Mouse (Mus musculus) spleen, adult 18-20 months (tissue): ENCODE measurements at regions not wholly inside any gene's neighbourhood (a gene's known extent, or its start where the extent isn't known, plus 50 kb on each side); places are given as distances from the start of the nearest gene placed in this dataset.

Experiments used
- DNase-seq, 2 experiments: peaks; one replicate each; pipeline ENCODE4 v3.0.0; 2022; ENCODE audit warnings: mixed read lengths in 2 of 2

DNA sequence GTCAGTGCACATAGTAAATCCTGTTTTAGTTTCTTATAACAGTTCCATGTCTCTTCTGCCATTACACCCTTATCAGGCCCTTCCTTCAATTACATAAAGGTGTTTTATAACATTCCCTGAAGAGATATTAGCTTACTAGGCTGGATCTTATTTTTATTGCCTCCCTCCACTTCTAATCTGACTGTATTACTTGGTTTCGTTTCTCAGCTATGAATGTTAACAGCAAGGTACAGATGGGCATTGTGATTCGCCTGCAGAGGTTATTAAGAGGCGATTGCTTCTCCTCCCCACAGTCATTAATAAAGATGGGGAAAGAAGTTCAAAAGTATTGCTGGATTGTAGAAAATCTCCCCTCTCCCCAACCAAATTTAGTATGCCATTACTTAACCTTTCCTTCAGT lies 66.4 kb upstream of the Frg1 start:
- no peak for DNase-seq

- DNase-seq = no peak
These were observed 56.3 kb upstream of the Frg1 start for GRCm38 (mm10) chr8:41472992-41473699.

- DNase-seq = no peak
These were observed 55.4 kb upstream of the Frg1 start for GRCm38 (mm10) chr8:41472233-41472632.
